Mouse (Mus musculus) E14TG2a.4 (cell line): ENCODE measurements around the gene Wwp2.

Experiments
- CTCF ChIP-seq: conservative IDR thresholded peaks from 2 replicates; pipeline ENCODE4 v1.5.1; 2014; ENCODE audit warnings: low read length
- POU5F1 ChIP-seq: IDR thresholded peaks from 2 replicates; pipeline ENCODE4 v1.6.1; 2014; ENCODE audit warnings: low read length, borderline replicate concordance

DNA sequence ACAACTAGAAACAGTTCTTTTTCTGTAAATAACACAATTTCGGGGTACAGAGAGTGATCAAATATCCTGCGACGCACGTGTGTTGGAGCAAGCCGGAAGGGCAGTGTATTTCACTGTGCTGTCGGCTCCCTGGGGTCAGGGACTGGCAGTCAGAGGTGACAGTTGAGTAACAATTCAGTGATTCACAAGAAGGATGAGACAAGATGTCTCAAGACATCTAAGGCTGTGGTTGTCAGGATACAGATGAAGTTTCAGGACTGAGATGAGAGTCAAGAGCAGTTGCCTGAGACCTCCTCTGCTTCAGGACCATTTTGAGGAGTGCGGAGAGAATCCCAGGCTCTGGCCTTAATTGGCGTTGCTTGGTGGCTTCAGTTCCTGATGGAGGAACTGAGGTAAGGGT lies 66.2 kb downstream of the Wwp2 start:
- no peak for TF ChIP-seq CTCF
- no peak for TF ChIP-seq POU5F1
